Mouse (Mus musculus) kidney, adult 18-20 months (tissue): ENCODE data around the gene Megf6.
A peak's percentile ranks its signal among the peaks of the same experiment; 100 is the strongest.

Source experiments
- DNase-seq: peaks from one replicate; pipeline ENCODE4 v3.0.0; 2021

Gene Megf6

DNA sequence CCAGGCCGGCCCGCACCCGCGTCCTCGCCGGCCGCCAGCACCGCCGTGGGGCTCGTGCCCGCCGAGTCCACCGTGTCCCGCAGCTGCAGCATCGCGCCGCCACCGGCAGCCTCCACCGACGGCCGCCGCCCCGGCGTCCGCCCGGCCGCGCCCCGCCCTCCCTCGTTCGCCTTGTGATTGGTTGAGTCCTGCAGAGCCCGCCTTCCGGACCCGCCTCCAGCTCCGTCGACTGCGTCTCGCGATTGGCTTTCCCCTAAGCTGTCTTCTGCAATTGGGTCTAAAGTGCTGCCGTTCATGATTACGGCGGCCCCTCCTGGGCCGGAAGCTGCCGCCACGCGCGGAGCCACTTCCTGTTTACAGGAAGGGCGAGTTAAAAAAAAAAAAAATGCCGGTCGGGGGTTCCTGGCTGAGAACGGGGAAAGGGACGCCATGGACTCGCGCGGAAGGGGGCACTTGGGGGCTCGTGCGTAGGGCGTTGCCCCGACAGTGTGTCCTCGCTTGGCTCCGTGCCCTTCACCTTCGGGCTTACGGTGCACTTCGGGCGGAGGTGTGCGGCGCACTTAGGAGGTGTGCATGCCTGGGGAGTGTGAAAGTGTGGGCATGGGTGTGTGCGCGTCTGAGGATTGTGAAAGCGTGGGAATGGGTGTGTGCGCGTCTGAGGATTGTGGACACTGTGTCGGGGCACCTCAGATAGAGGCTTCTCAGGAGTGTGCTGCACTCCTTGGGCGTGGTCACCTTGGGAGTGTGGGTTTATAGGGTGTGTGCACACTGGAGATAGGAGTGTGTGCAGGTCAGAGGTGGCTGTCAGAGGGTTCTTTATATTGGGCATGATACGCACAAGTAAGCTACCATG is 9.8 kb upstream of the Megf6 start, which contains the start of gene Tprgl:
TSS of gene Tprgl (minus strand) at position 129 of the 853 bp plus-strand sequence.
- DNase-seq = peak; percentile 97

DNA sequence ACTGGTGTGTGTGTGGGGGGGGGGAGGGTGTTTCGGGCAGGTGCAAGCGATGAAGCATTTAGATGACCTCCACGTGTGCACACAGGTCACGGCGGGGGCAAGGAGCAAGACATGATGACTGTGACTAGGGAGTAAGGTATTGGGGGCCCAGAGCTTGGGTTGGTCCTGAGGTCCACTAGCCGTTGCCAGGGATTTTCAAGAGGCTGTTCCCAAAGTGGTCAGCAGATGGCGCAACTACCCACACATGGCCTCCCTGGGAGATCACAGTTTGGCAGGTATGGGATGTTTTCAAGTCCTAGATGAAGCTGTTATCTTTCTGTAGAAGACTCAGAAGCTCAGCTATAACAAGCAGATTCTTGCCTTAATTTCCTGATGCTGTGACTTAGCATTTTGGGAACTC is 7.2 kb upstream of the Megf6 start:
- peak; percentile 80 for DNase-seq

GRCm38 (mm10) chr4:154167053-154167452 is 3.5 kb upstream of the Megf6 start:
- peak; percentile 68 for DNase-seq

DNA sequence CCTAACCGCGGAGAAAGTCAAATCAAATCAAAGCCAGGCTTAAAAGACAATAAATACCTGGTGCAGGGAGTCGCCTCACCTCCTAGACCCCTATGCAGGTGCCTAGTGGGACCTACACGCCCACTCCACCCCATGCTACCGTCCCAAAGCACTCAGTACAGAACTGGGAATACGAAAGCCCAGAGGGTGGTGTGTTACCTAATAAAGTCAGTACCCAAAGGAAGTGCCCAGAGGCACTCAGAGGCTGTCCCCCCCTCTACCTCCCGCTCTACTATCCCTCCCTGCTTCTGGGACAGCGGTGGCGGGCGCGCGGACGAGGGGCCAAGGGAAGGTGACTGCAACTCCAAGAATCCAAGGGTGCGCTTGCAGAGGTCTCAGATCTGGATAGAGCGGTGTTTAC is 509 bp upstream of the Megf6 start:
- no peak for DNase-seq

GRCm38 (mm10) chr4:154171151-154171930 is 811 bp downstream of the Megf6 start:
- DNase-seq = no peak

DNA sequence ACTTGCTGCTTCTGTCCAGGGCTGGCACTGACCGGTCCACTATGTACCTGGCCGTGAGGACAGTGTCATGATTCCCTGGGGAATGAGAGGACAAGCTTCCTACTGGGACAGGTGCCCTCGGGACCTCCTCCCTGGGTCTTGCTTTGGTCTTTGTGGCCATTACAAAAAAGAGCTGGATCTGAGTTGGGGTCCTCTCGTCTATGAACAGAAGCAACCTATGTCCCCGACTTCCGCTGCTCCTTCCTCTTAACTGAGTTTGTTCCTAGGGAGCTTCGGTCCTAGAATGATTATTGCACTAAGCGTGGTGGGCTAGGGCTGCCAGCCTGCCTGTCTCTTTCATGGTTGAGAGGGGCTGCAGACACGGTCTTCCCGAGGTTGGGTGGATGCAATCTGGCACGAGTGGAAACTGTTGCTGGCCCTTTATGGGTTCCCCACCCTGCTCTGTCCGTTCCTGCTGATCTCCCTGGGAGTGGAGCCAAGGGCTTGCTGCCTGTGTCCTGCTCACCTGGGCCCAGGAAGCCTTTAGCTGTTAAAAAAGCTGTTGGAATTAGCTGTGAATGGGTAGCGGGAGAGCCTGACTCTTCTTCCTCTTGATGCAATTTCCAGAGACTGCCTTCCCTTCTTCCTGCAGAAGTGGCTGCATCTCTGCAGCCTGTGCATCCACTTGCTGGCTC is 1.5 kb downstream of the Megf6 start:
- DNase-seq = no peak

GRCm38 (mm10) chr4:154177257-154177656 is 6.7 kb downstream of the Megf6 start:
- no peak for DNase-seq

DNA sequence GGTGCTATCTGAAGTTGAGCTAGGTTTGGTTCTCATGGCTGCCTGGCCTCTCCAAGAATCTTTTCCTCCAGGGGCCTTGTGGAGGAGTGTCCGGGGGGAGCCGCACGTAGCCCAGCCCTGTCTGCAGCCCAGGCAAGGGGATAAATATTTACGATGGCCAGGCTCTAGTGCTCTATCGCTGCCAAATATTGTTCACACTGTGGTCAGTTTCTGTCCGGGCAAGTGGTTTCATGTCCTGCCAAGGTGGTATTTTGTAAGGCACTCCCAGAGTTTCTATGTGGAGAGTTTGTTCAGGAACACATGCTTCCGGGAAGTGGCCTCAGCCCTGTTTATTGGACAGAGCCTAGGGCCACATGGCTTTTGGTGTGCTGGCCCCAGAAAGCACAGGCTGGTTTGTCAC is 10.5 kb downstream of the Megf6 start:
- no peak for DNase-seq

DNA sequence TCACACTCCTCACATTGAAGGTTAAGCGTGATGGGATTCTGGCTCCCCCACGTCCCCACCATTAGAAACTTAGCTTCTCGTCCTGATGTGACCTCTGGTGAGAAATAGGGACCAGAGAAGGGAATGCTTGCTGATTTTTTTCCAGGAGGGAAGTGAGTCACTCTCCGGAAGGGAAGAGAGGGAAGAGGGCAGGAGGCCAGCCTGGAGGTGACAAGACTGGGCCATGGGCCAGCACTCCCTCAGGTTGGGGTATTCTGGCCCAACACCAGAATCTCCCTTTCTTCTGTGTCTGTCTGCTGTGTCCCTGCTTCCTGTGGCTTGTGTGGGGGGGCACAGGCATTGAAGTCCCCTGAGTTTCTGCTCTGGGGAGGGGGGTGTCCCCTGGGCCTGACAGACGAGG is 13.0 kb downstream of the Megf6 start:
- no peak for DNase-seq

- no peak for DNase-seq
Measured at GRCm38 (mm10) chr4:154185001-154185400, 14.5 kb downstream of the Megf6 start.

DNA sequence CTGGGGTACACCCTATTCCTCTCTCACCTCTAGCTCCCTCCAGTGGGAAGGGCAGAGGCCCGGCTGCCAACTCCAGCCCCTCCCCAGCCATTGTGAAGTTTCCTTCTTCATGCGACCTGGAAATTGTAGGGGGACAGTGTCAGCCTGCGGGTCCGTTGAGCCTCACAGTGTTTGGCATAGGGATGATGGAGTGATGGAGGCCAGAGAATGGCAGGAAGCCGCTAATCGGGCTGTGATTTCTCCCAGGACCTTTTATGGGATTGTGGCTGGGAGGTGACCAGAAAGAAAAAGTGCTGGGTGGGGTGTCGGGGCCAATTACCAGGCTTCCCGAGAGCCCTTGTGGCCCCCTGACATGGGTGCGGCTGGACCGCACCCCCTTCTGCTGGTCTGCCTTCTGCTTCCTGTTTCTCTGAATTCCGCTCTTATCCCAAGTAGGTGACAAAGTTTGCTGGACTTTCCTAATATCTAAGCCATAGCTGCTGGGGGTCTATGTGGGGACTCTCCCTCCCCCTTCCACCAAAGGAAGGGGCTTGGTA is 15.5 kb downstream of the Megf6 start:
- no peak for DNase-seq

- DNase-seq = no peak
Measured at GRCm38 (mm10) chr4:154188948-154189347, 18.4 kb downstream of the Megf6 start.

DNA sequence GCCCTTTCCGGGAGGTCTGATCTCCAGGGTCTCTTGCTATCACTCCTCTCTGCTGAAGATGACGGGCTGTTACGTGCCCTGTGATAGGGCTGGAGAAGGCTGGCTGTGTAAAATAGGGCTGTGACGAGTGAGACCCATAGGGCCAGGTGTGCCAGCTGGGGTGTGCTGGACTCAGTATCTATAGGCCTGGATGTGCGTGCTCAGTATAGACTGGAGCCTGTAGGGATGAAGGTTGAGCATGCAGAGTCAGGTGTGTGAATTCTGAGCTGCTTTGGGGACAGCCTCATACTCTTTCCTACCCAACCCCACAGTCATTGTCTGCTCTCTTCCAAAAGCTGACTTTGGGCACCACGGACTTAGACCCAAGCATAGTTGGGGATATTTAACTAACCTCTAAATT is 27.4 kb downstream of the Megf6 start:
- DNase-seq = no peak

DNA sequence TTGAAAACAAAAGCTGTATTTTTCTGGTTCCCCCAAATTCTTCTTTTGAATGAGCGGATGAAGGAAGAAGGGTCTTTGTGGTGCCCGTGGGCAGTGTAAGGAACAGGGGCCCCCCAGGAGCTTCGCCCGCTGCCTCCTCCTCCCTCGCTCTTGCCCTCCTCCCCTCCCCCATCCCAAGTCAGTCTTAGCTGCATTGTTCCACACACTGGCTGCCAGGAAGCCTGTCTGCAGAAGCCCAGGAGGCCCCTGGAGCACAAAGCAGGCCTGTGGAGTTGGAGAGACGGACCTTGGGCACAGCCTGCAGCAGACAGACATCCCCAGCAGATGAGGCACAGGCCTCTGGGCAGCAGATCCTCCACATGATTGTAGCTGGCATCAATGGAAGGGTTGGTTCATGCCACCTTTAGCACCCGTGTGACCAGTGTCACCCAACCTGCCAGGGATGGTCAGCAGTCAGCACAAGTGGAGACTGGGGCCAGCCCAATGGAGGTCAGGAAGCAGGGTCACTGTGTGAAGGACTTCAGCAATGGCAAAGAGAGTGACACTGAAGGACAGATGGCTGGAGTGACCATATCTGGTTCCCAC is 27.9 kb downstream of the Megf6 start:
- DNase-seq = no peak

GRCm38 (mm10) chr4:154201511-154201910 is 31.0 kb downstream of the Megf6 start:
- no peak for DNase-seq

DNA sequence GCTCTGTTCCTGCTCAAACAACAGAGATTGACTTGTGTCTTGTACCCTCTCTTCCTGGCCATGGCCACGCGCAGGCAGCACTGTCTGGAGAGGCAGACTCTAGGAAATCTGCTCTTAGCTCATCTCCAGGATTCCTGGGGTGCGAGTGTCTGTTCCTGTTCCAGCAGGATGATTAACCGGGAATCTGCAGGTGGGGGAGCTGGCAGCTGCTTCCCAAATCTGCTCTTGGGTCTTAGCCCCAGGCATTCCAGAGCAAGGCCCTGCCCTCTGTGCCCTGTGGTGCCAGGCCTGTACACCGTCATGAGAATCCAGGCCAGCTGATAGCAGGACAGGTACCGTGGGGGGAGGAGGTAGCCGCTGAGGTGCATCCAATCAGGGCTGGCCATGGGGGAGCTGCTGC is 34.0 kb downstream of the Megf6 start:
- no peak for DNase-seq

DNA sequence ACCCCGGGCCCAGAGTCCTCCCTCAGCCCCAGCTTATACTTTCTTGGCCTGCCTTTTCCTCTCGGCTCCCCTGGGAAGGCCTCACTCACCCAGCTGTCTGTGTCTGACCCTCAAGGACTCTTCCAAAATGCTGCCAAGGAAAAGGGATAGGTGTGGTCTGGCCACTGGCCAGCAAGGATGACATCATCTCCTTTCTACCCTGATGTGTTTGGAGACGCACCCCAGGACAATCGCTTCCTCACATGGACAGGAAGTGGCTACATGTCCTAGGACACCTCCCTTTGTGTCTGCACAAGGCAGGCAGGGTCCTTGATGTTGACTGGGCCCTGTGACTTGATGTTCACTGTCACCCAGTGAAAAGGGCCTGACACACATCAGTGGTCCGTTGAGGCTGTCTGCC is 34.9 kb downstream of the Megf6 start:
- peak; percentile 74 for DNase-seq

DNA sequence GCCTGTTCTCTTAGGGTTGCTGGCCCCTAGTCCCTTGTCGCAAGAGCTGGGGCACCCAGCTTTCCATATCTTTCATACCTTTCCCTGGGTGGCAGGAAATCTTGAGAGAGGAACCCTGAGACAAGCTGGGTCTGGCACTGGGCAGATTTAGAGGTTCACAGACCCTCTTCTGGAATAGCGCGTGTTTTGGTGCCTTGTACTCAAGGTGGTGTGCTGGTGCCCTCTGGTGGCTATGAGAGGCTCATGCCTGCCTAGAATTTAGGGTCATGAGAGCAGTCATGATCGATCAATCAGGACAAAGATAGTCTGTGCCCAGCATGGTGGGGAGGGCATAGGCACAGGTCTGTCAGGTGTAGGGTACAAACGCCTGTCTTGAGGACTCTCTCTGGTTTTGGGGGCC is 36.7 kb downstream of the Megf6 start:
- peak; percentile 64 for DNase-seq

DNA sequence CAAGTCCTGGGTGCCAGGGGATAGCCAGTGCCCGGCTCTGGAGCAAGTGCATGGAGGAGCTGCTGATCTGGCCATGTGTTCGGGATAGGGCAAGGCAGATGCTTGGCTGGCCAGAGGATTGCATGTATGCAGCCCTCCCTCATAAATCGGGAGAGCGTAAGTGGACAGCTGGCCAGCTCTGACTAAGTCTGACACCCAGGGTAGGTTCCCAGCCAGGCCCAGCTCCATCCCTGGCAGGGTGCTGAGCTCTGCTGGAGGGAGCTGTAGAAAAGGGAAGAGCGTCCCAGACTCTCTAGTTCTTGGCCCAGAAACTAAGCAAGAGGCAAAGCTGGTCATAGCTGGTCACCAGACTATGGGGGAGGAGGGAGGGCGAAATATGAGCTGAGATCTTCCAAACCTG is 38.5 kb downstream of the Megf6 start:
- DNase-seq = no peak

DNA sequence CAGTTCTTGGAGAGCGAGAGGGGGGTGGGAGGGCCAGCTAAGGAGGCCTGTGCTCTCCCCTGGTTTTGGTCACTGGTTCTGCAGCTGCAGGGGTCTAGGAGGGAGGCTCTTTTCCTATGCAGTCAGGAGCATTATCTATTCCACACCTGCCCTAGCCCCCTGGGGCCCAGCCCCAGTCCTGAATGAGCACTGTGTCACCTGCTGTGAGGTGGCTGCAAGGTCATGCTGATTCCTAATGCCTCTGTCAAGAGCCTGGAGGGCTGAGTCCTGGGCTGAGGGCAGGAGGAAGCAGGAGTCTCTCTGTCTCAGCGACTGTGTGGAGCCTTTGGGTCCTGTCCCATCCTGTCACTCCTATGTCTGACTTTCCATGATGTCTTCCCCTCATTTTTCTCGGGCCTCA is 39.3 kb downstream of the Megf6 start:
- DNase-seq = no peak

DNA sequence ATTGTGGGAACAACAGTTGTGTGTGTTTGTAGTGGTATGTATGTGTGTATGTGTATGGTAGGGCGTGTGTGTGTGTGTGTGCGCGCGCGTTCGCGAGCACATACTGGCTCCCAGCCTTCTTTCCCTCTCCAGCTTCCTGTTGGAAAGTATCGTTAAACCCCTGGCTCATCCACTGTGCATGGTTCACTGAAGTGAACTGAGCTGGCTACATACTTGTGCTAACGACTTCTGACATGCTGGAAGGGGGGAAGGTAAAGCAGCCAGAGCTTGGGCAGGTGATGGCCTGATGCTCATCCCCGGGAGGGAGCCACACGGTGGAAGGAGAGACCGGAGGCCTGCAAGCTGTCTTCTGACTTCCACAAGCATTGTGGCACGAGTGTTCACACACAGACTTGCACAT is 40.9 kb downstream of the Megf6 start:
- no peak for DNase-seq

- no peak for DNase-seq
Measured at GRCm38 (mm10) chr4:154213586-154213985, 43.1 kb downstream of the Megf6 start.

- DNase-seq = no peak
Measured at GRCm38 (mm10) chr4:154214075-154214474, 43.5 kb downstream of the Megf6 start.
